Mouse (Mus musculus): ENCODE measurements around the gene Grasp.

Grasp gene

GRCm38 (mm10) chr15:101274380-101274779 lies 50.4 kb downstream of the Grasp start:
- ATAC-seq (ENCODE audit: low TSS enrichment) = no peak

GRCm38 (mm10) chr15:101277351-101277899 lies 53.4 kb downstream of the Grasp start:
- ATAC-seq (ENCODE audit: low TSS enrichment) = no peak

- no peak for ATAC-seq (ENCODE audit: low TSS enrichment)
These were observed 54.6 kb downstream of the Grasp start for GRCm38 (mm10) chr15:101278589-101278988.

GRCm38 (mm10) chr15:101279430-101279999 lies 55.5 kb downstream of the Grasp start:
- ATAC-seq (ENCODE audit: low TSS enrichment) = no peak

Measured in frontal cortex, adult (tissue).